Mouse (Mus musculus): ENCODE measurements around the gene Hspd1.

Hspd1 gene

DNA sequence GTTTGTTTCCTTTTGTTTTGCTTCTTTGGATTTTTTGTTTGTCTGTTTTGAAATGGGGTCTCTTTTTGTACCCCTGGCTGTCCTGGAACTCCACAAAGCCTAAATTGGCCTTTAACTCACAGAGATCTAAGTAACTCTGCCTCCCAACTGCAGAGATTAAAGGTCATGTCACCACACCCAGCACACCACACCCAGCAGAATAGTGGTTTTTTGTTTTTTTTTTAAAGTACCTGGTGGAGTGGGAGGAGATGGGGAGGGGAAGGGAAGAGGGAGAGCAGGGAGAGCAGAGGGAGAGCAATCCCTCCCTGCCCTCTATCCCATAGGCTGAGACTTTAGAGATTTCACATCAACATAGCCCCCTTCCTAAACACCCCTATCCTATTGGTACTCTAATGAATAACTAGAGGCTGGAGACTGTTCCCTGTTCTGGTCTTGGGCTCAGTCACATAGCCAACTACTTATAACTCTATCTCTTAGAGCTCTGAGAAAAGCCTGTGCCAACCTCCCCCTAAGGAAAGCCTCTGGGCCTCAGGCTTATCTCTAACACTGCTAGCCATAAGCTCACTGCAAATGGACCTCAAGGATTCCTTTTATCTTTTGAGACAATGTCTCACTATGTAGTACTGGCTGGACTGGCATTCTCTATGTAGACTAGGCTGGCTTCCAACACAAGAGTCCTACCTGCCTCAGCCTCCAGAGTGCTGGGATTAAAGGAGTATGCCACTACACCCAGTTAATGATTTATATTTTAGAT, 56.8 kb downstream of the Hspd1 start:
- DNase-seq = no peak

DNA sequence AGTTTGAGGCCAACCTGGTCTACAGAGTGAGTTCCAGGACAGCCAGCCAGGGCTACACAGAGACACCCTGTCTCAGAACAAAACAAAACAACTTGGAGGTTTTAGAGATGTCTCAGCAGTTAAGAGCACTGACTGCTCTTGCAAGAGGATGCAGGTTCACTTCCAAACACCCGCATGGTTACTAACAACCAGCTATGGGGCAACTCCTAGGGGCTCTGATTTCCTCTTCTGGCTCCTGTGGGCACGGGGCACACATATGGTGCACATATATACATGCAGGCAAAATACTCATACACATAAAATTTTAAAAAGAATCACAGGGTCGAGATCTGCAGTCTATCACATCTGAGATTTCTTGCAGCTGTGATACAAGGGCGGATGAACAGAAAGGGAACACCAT, 58.6 kb downstream of the Hspd1 start:
- no peak for DNase-seq

DNA sequence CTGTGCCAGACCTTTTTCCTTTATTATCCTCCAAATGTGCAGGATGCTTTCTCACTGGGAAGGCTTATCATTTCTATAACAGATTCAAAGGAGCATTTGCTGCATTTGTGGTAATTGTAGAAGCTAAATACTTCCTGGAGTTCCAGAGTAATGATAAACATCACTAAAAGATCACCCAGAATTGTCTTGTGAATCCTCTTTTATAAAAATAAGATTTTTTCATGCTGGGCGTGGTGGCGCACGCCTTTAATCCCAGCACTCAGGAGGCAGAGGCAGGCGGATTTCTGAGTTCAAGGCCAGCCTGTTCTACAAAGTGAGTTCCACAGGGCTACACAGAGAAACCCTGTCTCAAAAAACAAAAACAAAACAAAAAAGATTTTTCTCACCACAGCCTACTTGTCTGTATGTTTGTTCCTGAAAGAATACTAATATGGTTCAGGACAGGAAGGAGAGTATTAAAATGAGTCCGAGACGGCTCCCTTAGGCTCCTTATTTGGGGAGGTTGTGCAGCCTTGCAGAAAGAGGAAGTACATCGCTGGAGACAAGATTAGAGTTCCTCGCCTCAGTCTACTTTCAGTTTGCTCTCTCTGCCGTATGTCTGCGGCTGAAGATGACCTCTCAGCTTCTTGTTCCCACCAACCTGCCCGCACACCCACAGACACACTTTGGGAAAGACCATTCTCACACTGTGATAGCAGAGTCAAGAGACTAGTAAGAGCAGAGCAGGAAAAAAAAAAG, 59.4 kb downstream of the Hspd1 start:
- DNase-seq = peak; percentile 68 to 71

DNA sequence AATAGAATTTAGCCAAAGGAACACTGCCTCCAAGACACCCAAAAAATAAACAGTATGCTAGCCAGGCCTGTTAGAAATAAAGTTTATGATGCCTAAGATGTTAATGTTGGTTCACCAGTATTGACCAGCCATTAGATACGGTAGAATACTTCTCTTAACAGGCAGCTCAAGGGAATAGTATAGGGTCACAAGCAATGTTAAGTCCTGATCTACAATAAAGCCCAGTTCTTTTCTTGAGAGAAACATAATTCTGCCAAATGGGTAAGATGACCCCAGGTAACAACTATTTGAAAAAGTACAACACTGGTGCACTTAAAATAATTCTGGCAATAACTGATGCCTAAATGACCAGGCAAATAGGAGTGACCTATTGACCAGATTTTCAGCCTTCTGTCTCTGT, 60.1 kb downstream of the Hspd1 start:
- DNase-seq = no peak

Measured in B cell, adult 2 months (primary cell).